Mouse (Mus musculus) kidney, postnatal 0 days (tissue): ENCODE data around the gene Errfi1. TPM values are rescaled to one million over a fixed set of nuclear protein-coding genes. Genes with fewer than 3 reads are reported as not detected.

Experiments used
- ATAC-seq: fragments of 200-750 bp; cut with Nextera tagmentation; replicated peaks from 2 replicates; pipeline ENCODE4 v1.8.0; 2017; ENCODE audit warnings: low read depth, moderate number of reproducible peaks, moderate TSS enrichment, moderate library complexity; ENCODE audit not compliant: low FRiP score
- DNase-seq: peaks from one replicate; pipeline ENCODE4 v3.0.0-alpha.2; 2016; ENCODE audit warnings: low spot score
- H3K27ac ChIP-seq: fragments of 300-500 bp; sonication (generic); 2 replicates; pipeline ENCODE4 v1.5.1; 2014; ENCODE audit warnings: mild to moderate bottlenecking
- H3K27me3 ChIP-seq: fragments of 300-500 bp; sonication (generic); 2 replicates; pipeline ENCODE4 v1.6.1; 2014; ENCODE audit warnings: low read length, mixed read lengths; ENCODE audit not compliant: insufficient read depth
- H3K36me3 ChIP-seq: fragments of 300-500 bp; sonication (generic); 2 replicates; pipeline ENCODE4 v1.6.1; 2014; ENCODE audit warnings: low read length, mixed read lengths; ENCODE audit not compliant: insufficient read depth
- H3K4me1 ChIP-seq: fragments of 300-500 bp; sonication (generic); replicated peaks from 2 replicates; pipeline ENCODE4 v1.6.1; 2014; ENCODE audit warnings: antibody characterized with exemption, low read length, mixed read lengths; ENCODE audit not compliant: insufficient read depth
- H3K4me2 ChIP-seq: fragments of 300-500 bp; sonication (generic); 2 replicates; pipeline ENCODE4 v1.6.1; 2014; ENCODE audit warnings: mild to moderate bottlenecking, low read length, moderate library complexity, mixed read lengths
- H3K4me3 ChIP-seq: fragments of 300-500 bp; sonication (generic); replicated peaks from 2 replicates; pipeline ENCODE4 v1.5.1; 2014; ENCODE audit warnings: low read depth, low read length
- H3K9ac ChIP-seq: fragments of 300-500 bp; sonication (generic); 2 replicates; pipeline ENCODE4 v1.6.1; 2014; ENCODE audit warnings: low read depth, low read length
- H3K9me3 ChIP-seq: fragments of 300-500 bp; sonication (generic); replicated peaks from 2 replicates; pipeline ENCODE4 v1.6.1; 2016; ENCODE audit warnings: low read length, inconsistent platforms, mixed read lengths
- CTCF ChIP-seq: IDR thresholded peaks from 2 replicates; pipeline ENCODE4 v1.5.1; 2016; ENCODE audit warnings: antibody characterized with exemption, low read depth, mild to moderate bottlenecking, moderate library complexity
- WGBS: fragments of 180-500 bp; shearing (Covaris S2); extraction: QIAGEN DNeasy Blood & Tissue Kit; methylation state at CpG from one replicate; pipeline ENCODE4 v1.1.7; 2014; 5-methylcytosine and 5-hydroxymethylcytosine counted together
- polyA plus RNA-seq: library from polyadenylated mRNA; unstranded; fragments of >200 nt; fragmentation: Nextera tagmentation; extraction: Ambion mirVana; gene quantifications from 2 replicates; pipeline ENCODE4 v1.2.1, GENCODE M21; 2015

Gene Errfi1
- polyA plus RNA-seq, 1 experiment from 2014 or later, result 35.5 TPM

DNA sequence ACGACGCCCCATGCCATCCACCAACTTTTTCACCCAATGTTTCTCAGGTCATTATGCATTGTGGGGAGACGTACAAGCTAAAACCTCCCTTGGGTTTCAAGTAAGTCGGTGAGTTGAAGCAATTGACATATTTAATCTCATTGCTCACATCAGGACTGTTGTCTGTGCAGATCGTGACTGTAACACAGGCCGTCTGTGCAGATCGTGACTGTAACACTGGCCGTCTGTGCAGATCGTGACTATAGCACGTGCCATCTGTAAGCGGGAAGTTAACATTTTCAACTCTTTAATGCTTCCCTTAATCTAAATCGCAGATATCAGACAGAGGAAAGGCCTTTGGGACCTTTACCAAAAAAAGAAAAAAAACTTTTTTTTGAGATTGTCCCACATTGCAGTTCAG lies 60.0 kb downstream of the Errfi1 start:
- Histone ChIP-seq H3K4me1 (peaks cover 12% of the 10 kb centered on the region; the same call in 1 of the 2 replicates), H3K4me3 (peak overlapping the region; percentile 62), H3K4me2 (peak overlapping the region; percentile 76), H3K27ac (peak overlapping the region; percentile 82), H3K36me3 (no peaks in the 10 kb centered on the region), H3K9ac (peak overlapping the region; percentile 70), H3K27me3 (no peaks in the 10 kb centered on the region), H3K9me3 (no peaks in the 10 kb centered on the region)
- WGBS, result 13% methylated on average over 12 of the region's 12 CpGs
- ATAC-seq (no peak), DNase-seq (no peak)
- no peak for TF ChIP-seq CTCF

DNA sequence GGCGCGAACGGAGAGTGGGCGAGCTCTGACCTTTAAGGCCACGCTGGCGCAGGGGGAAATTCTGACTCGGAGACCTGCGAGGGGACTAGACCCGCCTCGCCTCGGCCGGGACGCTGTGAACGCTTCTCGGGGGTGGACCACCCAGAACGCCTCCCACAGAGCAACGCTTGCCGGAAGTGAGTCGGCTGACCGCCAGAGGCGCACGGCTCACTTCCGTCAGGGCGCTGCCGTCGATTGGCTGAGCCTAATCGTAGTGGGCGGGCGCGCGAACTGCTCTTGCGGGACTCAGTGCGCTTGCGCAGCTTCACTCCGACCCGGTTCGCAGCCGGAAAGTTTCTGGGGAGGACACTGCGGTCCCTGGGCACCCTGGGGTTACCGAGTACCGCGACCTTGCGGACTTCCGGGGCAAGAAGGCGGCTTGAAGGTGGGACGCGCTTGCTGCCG lies 60.6 kb downstream of the Errfi1 start, which contains the start of the genes Park7 and Tnfrsf9:
TSS of gene Park7 (minus strand) at position 148 of the 444 bp plus-strand sequence.
TSS of gene Tnfrsf9 (plus strand) at position 273 of the 444 bp plus-strand sequence.
- H3K4me1 ChIP-seq, result peaks cover 12% of the 10 kb centered on the region; the same call in 1 of the 2 replicates
- under 1% methylated on average over 48 of the region's 48 CpGs for WGBS

DNA sequence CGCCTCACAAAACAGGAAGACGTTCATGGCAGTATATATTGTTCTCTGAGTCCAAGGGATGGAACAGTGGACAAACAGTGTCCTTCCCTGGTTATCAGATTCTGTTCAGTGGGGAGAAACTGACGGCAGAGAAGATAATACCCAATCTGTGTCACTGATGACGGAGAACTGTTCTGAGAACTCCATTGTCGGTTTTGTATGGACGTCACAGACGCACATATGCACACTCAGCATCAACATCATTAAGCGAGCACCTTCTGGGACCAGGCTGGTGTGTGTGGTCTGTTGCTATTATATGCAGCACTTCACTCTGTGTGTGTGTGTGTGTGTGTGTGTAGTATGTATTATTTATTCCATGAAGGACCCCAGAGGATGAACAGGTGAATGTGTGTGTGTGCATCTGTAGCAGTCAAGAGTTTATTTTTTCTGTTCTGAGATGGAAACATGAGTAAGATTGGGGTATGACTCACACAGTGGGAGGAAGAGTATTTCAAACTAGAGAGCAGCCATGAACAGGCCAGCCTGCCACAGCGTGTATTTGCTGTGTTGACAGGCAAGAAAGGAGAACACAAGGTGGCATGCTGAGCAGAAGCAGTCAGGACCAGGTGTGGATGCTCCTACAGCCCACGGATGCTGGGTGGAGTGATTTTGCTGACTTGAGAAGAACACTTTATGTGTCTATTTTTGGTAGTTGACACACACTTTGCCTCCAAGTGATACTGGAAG lies 61.6 kb downstream of the Errfi1 start:
- H3K9ac ChIP-seq, result peak overlapping the region; percentile 70
- DNase-seq, result no peak
- 50% methylated on average over 10 of the region's 10 CpGs for WGBS
- H3K4me1 ChIP-seq, result peaks cover 12% of the 10 kb centered on the region; the same call in 1 of the 2 replicates
- H3K4me3 ChIP-seq, result peak overlapping the region; percentile 62
- H3K36me3 ChIP-seq, result no peaks in the 10 kb centered on the region
- H3K4me2 ChIP-seq, result peak overlapping the region; percentile 76
- H3K27ac ChIP-seq, result peak overlapping the region; percentile 83
- H3K27me3 ChIP-seq, result no peaks in the 10 kb centered on the region
- H3K9me3 ChIP-seq, result no peaks in the 10 kb centered on the region
- no peak for TF ChIP-seq CTCF
- ATAC-seq, result no peak

More for the DNA sequence above, 60.6 kb downstream of the Errfi1 start, which contains the start of the genes Park7 and Tnfrsf9:
- no peaks in the 10 kb centered on the region for H3K36me3 ChIP-seq
- H3K27ac ChIP-seq, result peak within 1 kb of the TSS; percentile 83
- H3K4me2 ChIP-seq, result peak within 1 kb of the TSS; percentile 76
- no peaks in the 10 kb centered on the region for H3K27me3 ChIP-seq
- no peaks in the 10 kb centered on the region for H3K9me3 ChIP-seq
- peak; percentile 77 for TF ChIP-seq CTCF
- peak within 1 kb of the TSS; percentile 70 for H3K9ac ChIP-seq
- ATAC-seq (peak; percentile 83), DNase-seq (peak; percentile 98)
- H3K4me3 ChIP-seq, result peak within 1 kb of the TSS; percentile 62

DNA sequence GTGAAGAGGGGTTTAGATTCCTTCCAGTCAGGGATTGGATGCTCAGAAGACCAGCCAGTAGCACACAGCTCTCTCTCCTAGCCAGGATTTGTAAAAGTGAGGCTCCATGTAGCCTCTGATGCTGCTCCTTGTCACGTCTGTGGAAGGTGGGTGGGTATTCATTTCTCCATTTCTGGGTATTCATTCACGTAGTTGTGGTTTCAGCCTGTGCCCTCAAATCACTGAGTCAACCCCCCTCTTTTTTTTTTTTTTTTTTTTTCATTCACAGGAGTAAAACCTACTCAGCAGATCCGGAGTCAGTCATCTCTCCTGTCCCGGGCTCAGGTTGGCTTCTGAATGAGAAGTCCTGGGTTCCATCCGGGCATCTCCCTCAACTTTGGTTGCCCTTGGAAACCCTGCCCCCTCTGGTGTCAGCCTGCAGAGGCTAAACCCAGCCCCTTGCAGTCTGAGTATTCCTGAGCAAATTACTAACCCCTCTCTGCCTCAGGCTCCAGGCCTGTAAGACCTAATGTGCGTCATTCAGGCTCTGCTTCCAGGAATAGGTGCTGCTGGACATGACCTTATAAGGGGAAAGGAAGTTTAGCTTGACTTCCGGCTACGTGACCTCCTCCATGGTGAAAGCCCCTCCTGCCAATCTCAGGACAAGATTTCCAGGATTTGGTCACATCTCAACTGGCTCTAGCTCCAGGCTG lies 63.8 kb downstream of the Errfi1 start:
- DNase-seq (no peak), ATAC-seq (no peak)
- 70% methylated on average over 8 of the region's 8 CpGs for WGBS
- H3K4me3 ChIP-seq, result no peak overlapping the region
- no peaks in the 10 kb centered on the region for H3K36me3 ChIP-seq
- H3K9me3 ChIP-seq, result no peaks in the 10 kb centered on the region
- no peak overlapping the region for H3K27ac ChIP-seq
- H3K4me2 ChIP-seq, result no peak overlapping the region
- H3K9ac ChIP-seq, result no peak overlapping the region
- H3K4me1 ChIP-seq, result peaks cover 16% of the 10 kb centered on the region; the same call in 1 of the 2 replicates
- H3K27me3 ChIP-seq, result no peaks in the 10 kb centered on the region
- TF ChIP-seq CTCF, result no peak

Other genes with a start within 250 kb of the Errfi1 start
- gene Slc45a1, start 201.7 kb upstream of the Errfi1 start, polyA plus RNA-seq, result 0.04 TPM in 2 replicates
- gene Park7, start 60.5 kb downstream of the Errfi1 start, polyA plus RNA-seq, result 419 and 424 TPM in 2 replicates
- gene Tnfrsf9, start 60.6 kb downstream of the Errfi1 start, polyA plus RNA-seq, result 0.13 TPM in 2 replicates
- gene Uts2, start 143.2 kb downstream of the Errfi1 start, polyA plus RNA-seq, result not detected in 2 replicates
- 6.0 and 6.7 TPM in 2 replicates for gene Per3, start 190.7 kb downstream of the Errfi1 start, polyA plus RNA-seq
- gene Vamp3, start 204.0 kb downstream of the Errfi1 start, polyA plus RNA-seq, result 92.2 and 99.7 TPM in 2 replicates
- gene Gm13090, start 235.7 kb downstream of the Errfi1 start, polyA plus RNA-seq, result 0.32 TPM in 1 of 2 replicates, not detected in the other